Mouse (Mus musculus): ENCODE results near the gene Gfod1. TPM values are rescaled to one million over a fixed set of nuclear protein-coding genes. Genes with fewer than 3 reads are reported as not detected.

Gfod1 gene
- polyA plus RNA-seq, 1 experiment from 2014 or later = 0.50 TPM

GRCm38 (mm10) chr13:43202351-43202750, 101.6 kb downstream of the Gfod1 start:
- H3K36me3 ChIP-seq (replicated peaks; ENCODE audit: control insufficient read depth, insufficient read depth, low read depth, low read length) = no peaks in the 10 kb centered on the region
- H3K4me3 ChIP-seq (ENCODE audit: low read depth, low read length) = no peak overlapping the region
- H3K4me1 ChIP-seq (ENCODE audit: control insufficient read depth, insufficient read depth, low read length) = no peaks in the 10 kb centered on the region
- DNase-seq (ENCODE audit: low spot score) = no peak
- H3K4me2 ChIP-seq (ENCODE audit: low read depth, low read length) = no peak overlapping the region
- WGBS = 85% methylated on average over 10 of the region's 10 CpGs
- H3K27ac ChIP-seq (replicated peaks; ENCODE audit: low read depth, low read length) = no peak overlapping the region
- ATAC-seq (replicated peaks; ENCODE audit: insufficient number of reproducible peaks, low FRiP score, low TSS enrichment, low read depth) = no peak
- no peaks in the 10 kb centered on the region for H3K27me3 ChIP-seq (ENCODE audit: control insufficient read depth, insufficient read depth, low read length)
- no peak overlapping the region for H3K9ac ChIP-seq (replicated peaks; ENCODE audit: low read length)
- H3K9me3 ChIP-seq (replicated peaks; ENCODE audit: control insufficient read depth, low read length) = no peaks in the 10 kb centered on the region

GRCm38 (mm10) chr13:43201033-43201432, 102.9 kb downstream of the Gfod1 start:
- Histone ChIP-seq H3K4me3 (ENCODE audit: low read depth, low read length) (no peak overlapping the region), H3K27me3 (ENCODE audit: control insufficient read depth, insufficient read depth, low read length) (no peaks in the 10 kb centered on the region), H3K27ac (replicated peaks; ENCODE audit: low read depth, low read length) (no peak overlapping the region), H3K4me2 (ENCODE audit: low read depth, low read length) (no peak overlapping the region), H3K9me3 (replicated peaks; ENCODE audit: control insufficient read depth, low read length) (no peaks in the 10 kb centered on the region), H3K9ac (replicated peaks; ENCODE audit: low read length) (no peak overlapping the region), H3K36me3 (replicated peaks; ENCODE audit: control insufficient read depth, insufficient read depth, low read depth, low read length) (no peaks in the 10 kb centered on the region), H3K4me1 (ENCODE audit: control insufficient read depth, insufficient read depth, low read length) (no peaks in the 10 kb centered on the region)
- 0 out of 2 replicates have a peak, but pooled peaks have one; percentile 6 for ATAC-seq (replicated peaks; ENCODE audit: insufficient number of reproducible peaks, low FRiP score, low TSS enrichment, low read depth)
- DNase-seq (ENCODE audit: low spot score) = peak; percentile 61
- 44% methylated on average over 22 of the region's 22 CpGs for WGBS

GRCm38 (mm10) chr13:43200473-43200872, 103.5 kb downstream of the Gfod1 start:
- DNase-seq (ENCODE audit: low spot score) = no peak
- Histone ChIP-seq H3K9me3 (replicated peaks; ENCODE audit: control insufficient read depth, low read length) (no peaks in the 10 kb centered on the region), H3K27me3 (ENCODE audit: control insufficient read depth, insufficient read depth, low read length) (no peaks in the 10 kb centered on the region), H3K27ac (replicated peaks; ENCODE audit: low read depth, low read length) (no peak overlapping the region), H3K4me2 (ENCODE audit: low read depth, low read length) (no peak overlapping the region), H3K4me3 (ENCODE audit: low read depth, low read length) (no peak overlapping the region), H3K36me3 (replicated peaks; ENCODE audit: control insufficient read depth, insufficient read depth, low read depth, low read length) (no peaks in the 10 kb centered on the region), H3K4me1 (ENCODE audit: control insufficient read depth, insufficient read depth, low read length) (no peaks in the 10 kb centered on the region), H3K9ac (replicated peaks; ENCODE audit: low read length) (no peak overlapping the region)
- no peak for ATAC-seq (replicated peaks; ENCODE audit: insufficient number of reproducible peaks, low FRiP score, low TSS enrichment, low read depth)
- 65% methylated on average over 22 of the region's 22 CpGs for WGBS

- H3K9me3 ChIP-seq (replicated peaks; ENCODE audit: control insufficient read depth, low read length) = no peaks in the 10 kb centered on the region
- H3K4me1 ChIP-seq (ENCODE audit: control insufficient read depth, insufficient read depth, low read length) = no peaks in the 10 kb centered on the region
- no peak overlapping the region for H3K27ac ChIP-seq (replicated peaks; ENCODE audit: low read depth, low read length)
- no peak overlapping the region for H3K9ac ChIP-seq (replicated peaks; ENCODE audit: low read length)
- WGBS = 68% methylated on average over 5 of the region's 5 CpGs
- H3K4me2 ChIP-seq (ENCODE audit: low read depth, low read length) = no peak overlapping the region
- no peak overlapping the region for H3K4me3 ChIP-seq (ENCODE audit: low read depth, low read length)
- DNase-seq (ENCODE audit: low spot score) = no peak
- no peaks in the 10 kb centered on the region for H3K36me3 ChIP-seq (replicated peaks; ENCODE audit: control insufficient read depth, insufficient read depth, low read depth, low read length)
- H3K27me3 ChIP-seq (ENCODE audit: control insufficient read depth, insufficient read depth, low read length) = no peaks in the 10 kb centered on the region
- ATAC-seq (replicated peaks; ENCODE audit: insufficient number of reproducible peaks, low FRiP score, low TSS enrichment, low read depth) = no peak
Observed at GRCm38 (mm10) chr13:43199749-43200148, 104.2 kb downstream of the Gfod1 start.

- DNase-seq (ENCODE audit: low spot score) (no peak), ATAC-seq (replicated peaks; ENCODE audit: insufficient number of reproducible peaks, low FRiP score, low TSS enrichment, low read depth) (no peak)
- H3K4me2 ChIP-seq (ENCODE audit: low read depth, low read length) = no peak overlapping the region
- no peaks in the 10 kb centered on the region for H3K36me3 ChIP-seq (replicated peaks; ENCODE audit: control insufficient read depth, insufficient read depth, low read depth, low read length)
- no peak overlapping the region for H3K9ac ChIP-seq (replicated peaks; ENCODE audit: low read length)
- H3K4me3 ChIP-seq (ENCODE audit: low read depth, low read length) = no peak overlapping the region
- H3K27me3 ChIP-seq (ENCODE audit: control insufficient read depth, insufficient read depth, low read length) = no peaks in the 10 kb centered on the region
- 90% methylated on average over 7 of the region's 7 CpGs for WGBS
- H3K9me3 ChIP-seq (replicated peaks; ENCODE audit: control insufficient read depth, low read length) = no peaks in the 10 kb centered on the region
- no peaks in the 10 kb centered on the region for H3K4me1 ChIP-seq (ENCODE audit: control insufficient read depth, insufficient read depth, low read length)
- no peak overlapping the region for H3K27ac ChIP-seq (replicated peaks; ENCODE audit: low read depth, low read length)
Observed at GRCm38 (mm10) chr13:43199282-43199681, 104.7 kb downstream of the Gfod1 start.

- H3K36me3 ChIP-seq (replicated peaks; ENCODE audit: control insufficient read depth, insufficient read depth, low read depth, low read length) = no peaks in the 10 kb centered on the region
- H3K27me3 ChIP-seq (ENCODE audit: control insufficient read depth, insufficient read depth, low read length) = no peaks in the 10 kb centered on the region
- no peak overlapping the region for H3K4me2 ChIP-seq (ENCODE audit: low read depth, low read length)
- ATAC-seq (replicated peaks; ENCODE audit: insufficient number of reproducible peaks, low FRiP score, low TSS enrichment, low read depth) = no peak
- no peak overlapping the region for H3K4me3 ChIP-seq (ENCODE audit: low read depth, low read length)
- no peak overlapping the region for H3K27ac ChIP-seq (replicated peaks; ENCODE audit: low read depth, low read length)
- no peak for DNase-seq (ENCODE audit: low spot score)
- H3K4me1 ChIP-seq (ENCODE audit: control insufficient read depth, insufficient read depth, low read length) = no peaks in the 10 kb centered on the region
- WGBS = 58% methylated on average over 6 of the region's 6 CpGs
- no peaks in the 10 kb centered on the region for H3K9me3 ChIP-seq (replicated peaks; ENCODE audit: control insufficient read depth, low read length)
- H3K9ac ChIP-seq (replicated peaks; ENCODE audit: low read length) = no peak overlapping the region
Observed at GRCm38 (mm10) chr13:43197187-43197586, 106.8 kb downstream of the Gfod1 start.

GRCm38 (mm10) chr13:43196000-43196399, 108.0 kb downstream of the Gfod1 start:
- no peak overlapping the region for H3K27ac ChIP-seq (replicated peaks; ENCODE audit: low read depth, low read length)
- ATAC-seq (replicated peaks; ENCODE audit: insufficient number of reproducible peaks, low FRiP score, low TSS enrichment, low read depth) (no peak), DNase-seq (ENCODE audit: low spot score) (no peak)
- WGBS = 72% methylated on average over 7 of the region's 7 CpGs
- no peaks in the 10 kb centered on the region for H3K4me1 ChIP-seq (ENCODE audit: control insufficient read depth, insufficient read depth, low read length)
- no peaks in the 10 kb centered on the region for H3K27me3 ChIP-seq (ENCODE audit: control insufficient read depth, insufficient read depth, low read length)
- no peaks in the 10 kb centered on the region for H3K36me3 ChIP-seq (replicated peaks; ENCODE audit: control insufficient read depth, insufficient read depth, low read depth, low read length)
- H3K9me3 ChIP-seq (replicated peaks; ENCODE audit: control insufficient read depth, low read length) = no peaks in the 10 kb centered on the region
- H3K4me2 ChIP-seq (ENCODE audit: low read depth, low read length) = no peak overlapping the region
- no peak overlapping the region for H3K9ac ChIP-seq (replicated peaks; ENCODE audit: low read length)
- no peak overlapping the region for H3K4me3 ChIP-seq (ENCODE audit: low read depth, low read length)

GRCm38 (mm10) chr13:43193932-43194331, 110.0 kb downstream of the Gfod1 start:
- H3K27me3 ChIP-seq (ENCODE audit: control insufficient read depth, insufficient read depth, low read length) = no peaks in the 10 kb centered on the region
- no peak overlapping the region for H3K4me3 ChIP-seq (ENCODE audit: low read depth, low read length)
- H3K4me2 ChIP-seq (ENCODE audit: low read depth, low read length) = no peak overlapping the region
- no peaks in the 10 kb centered on the region for H3K9me3 ChIP-seq (replicated peaks; ENCODE audit: control insufficient read depth, low read length)
- WGBS = 92% methylated on average over 8 of the region's 8 CpGs
- no peak overlapping the region for H3K27ac ChIP-seq (replicated peaks; ENCODE audit: low read depth, low read length)
- no peaks in the 10 kb centered on the region for H3K36me3 ChIP-seq (replicated peaks; ENCODE audit: control insufficient read depth, insufficient read depth, low read depth, low read length)
- no peak overlapping the region for H3K9ac ChIP-seq (replicated peaks; ENCODE audit: low read length)
- DNase-seq (ENCODE audit: low spot score) = no peak
- ATAC-seq (replicated peaks; ENCODE audit: insufficient number of reproducible peaks, low FRiP score, low TSS enrichment, low read depth) = no peak
- H3K4me1 ChIP-seq (ENCODE audit: control insufficient read depth, insufficient read depth, low read length) = no peaks in the 10 kb centered on the region

All from embryonic facial prominence, embryonic 11.5 days (tissue).